Mouse (Mus musculus) heart, postnatal 0 days (tissue): ENCODE measurements at regions not wholly inside any gene's neighbourhood (a gene's known extent, or its start where the extent isn't known, plus 50 kb on each side); places are given as distances from the start of the nearest gene placed in this dataset.

Experiments used
- ATAC-seq: fragments of 200-750 bp; cut with Nextera tagmentation; 2 replicates; pipeline ENCODE4 v1.8.0; 2017; ENCODE audit warnings: low read depth, moderate number of reproducible peaks, moderate library complexity; ENCODE audit not compliant: insufficient read depth
- DNase-seq: peaks from one replicate; pipeline ENCODE4 v3.0.0-alpha.2; 2016; ENCODE audit warnings: low spot score
- H3K27ac ChIP-seq: fragments of 300-500 bp; sonication (generic); 2 replicates; pipeline ENCODE4 v1.5.1; 2014; ENCODE audit warnings: low read depth, mild to moderate bottlenecking
- H3K27me3 ChIP-seq: fragments of 300-500 bp; sonication (generic); 2 replicates; pipeline ENCODE4 v1.6.1; 2014; ENCODE audit warnings: low read length, mixed read lengths; ENCODE audit not compliant: control insufficient read depth, insufficient read depth
- H3K36me3 ChIP-seq: fragments of 300-500 bp; sonication (generic); replicated peaks from 2 replicates; pipeline ENCODE4 v1.6.1; 2014; ENCODE audit warnings: low read length, mixed read lengths; ENCODE audit not compliant: control insufficient read depth, insufficient read depth
- H3K4me1 ChIP-seq: fragments of 300-500 bp; sonication (generic); 2 replicates; pipeline ENCODE4 v1.6.1; 2014; ENCODE audit warnings: antibody characterized with exemption; ENCODE audit not compliant: control insufficient read depth, insufficient read depth
- H3K4me2 ChIP-seq: fragments of 300-500 bp; sonication (generic); 2 replicates; pipeline ENCODE4 v1.6.1; 2014; ENCODE audit warnings: low read depth, mild to moderate bottlenecking, low read length, moderate library complexity
- H3K4me3 ChIP-seq: fragments of 300-500 bp; sonication (generic); 2 replicates; pipeline ENCODE4 v1.5.1; 2014; ENCODE audit warnings: low read depth, low read length
- H3K9ac ChIP-seq: fragments of 300-500 bp; sonication (generic); replicated peaks from 2 replicates; pipeline ENCODE4 v1.6.1; 2014; ENCODE audit warnings: low read depth, low read length, mixed read lengths
- H3K9me3 ChIP-seq: fragments of 300-500 bp; sonication (generic); replicated peaks from 2 replicates; pipeline ENCODE4 v1.6.1; 2016; ENCODE audit warnings: low read length; ENCODE audit not compliant: control insufficient read depth
- CTCF ChIP-seq: IDR thresholded peaks from 2 replicates; pipeline ENCODE4 v1.5.1; 2016; ENCODE audit warnings: antibody characterized with exemption, control low read depth, low read depth
- EP300 ChIP-seq: IDR thresholded peaks from 2 replicates; pipeline ENCODE4 v1.6.1; 2016; ENCODE audit warnings: antibody characterized with exemption, low read depth
- WGBS: fragments of 180-500 bp; shearing (Covaris S2); extraction: QIAGEN DNeasy Blood & Tissue Kit; methylation state at CpG from one replicate; pipeline ENCODE4 v1.1.7; 2014; 5-methylcytosine and 5-hydroxymethylcytosine counted together

DNA sequence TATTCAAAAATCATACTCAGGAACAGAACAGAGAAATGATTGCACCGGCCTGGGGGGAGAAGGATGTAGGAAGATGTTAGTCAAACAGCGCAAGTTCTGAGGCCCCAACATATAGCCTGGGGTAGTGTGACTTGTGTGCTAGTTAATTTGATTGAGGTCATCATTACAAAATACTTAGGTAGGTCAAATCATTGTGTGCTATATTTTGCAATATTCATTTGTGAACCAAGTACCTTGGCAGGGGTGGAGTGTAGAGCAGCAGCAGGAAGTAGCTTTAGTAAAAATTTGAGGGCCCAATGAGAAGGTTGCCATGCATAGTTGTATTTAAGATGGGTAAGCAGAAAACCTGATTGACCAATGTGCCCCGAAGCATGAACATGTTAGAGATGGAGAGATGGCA lies 89.1 kb upstream of the Nbea start:
- TF ChIP-seq EP300 = no peak
- H3K4me2 ChIP-seq = no peak overlapping the region
- DNase-seq = no peak
- H3K4me1 ChIP-seq = no peaks in the 10 kb centered on the region
- H3K9ac ChIP-seq = no peak overlapping the region
- no peaks in the 10 kb centered on the region for H3K9me3 ChIP-seq
- ATAC-seq = no peak
- no peak overlapping the region for H3K27ac ChIP-seq
- no peaks in the 10 kb centered on the region for H3K36me3 ChIP-seq
- H3K27me3 ChIP-seq = no peaks in the 10 kb centered on the region
- WGBS = 85% methylated on average over 3 of the region's 3 CpGs
- H3K4me3 ChIP-seq = no peak overlapping the region

DNA sequence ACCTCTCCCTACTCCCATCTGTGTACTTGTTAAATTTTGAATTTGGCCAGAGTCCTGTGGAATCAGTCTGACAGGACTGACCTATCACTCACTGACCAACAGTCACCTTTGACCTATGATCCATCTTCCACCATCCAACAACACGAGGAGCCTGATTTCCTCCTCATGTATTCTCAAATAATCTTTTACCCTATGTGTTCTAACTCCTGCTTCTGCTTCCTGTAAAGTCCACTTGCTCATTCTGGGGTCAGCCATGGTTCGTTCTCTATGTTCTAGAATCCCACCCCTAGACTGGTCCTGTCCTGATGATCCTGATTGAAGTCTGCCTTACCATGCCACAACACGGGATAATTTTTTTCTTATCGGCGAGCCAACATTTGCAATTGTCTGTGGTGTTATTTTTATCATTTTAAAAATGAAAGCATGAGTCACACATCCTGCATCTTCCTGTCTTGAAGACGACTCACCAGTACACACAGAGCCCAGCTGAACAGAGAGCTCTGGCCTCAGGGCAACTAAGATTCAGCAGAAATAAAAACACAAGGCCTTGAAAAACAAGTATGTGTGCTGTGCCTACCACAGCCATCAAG lies 86.8 kb upstream of the Nbea start:
- Histone ChIP-seq H3K36me3 (no peaks in the 10 kb centered on the region), H3K4me3 (no peak overlapping the region), H3K4me2 (0 out of 2 replicates have a peak overlapping the region, but pooled peaks have one; percentile 6), H3K4me1 (no peaks in the 10 kb centered on the region), H3K27ac (peak overlapping the region; percentile 44), H3K9me3 (no peaks in the 10 kb centered on the region), H3K9ac (no peak overlapping the region), H3K27me3 (no peaks in the 10 kb centered on the region)
- WGBS = 33% methylated on average over 6 of the region's 6 CpGs
- no peak for TF ChIP-seq CTCF
- TF ChIP-seq EP300 = no peak
- DNase-seq (peak; percentile 18), ATAC-seq (0 out of 2 replicates have a peak, but pooled peaks have one; percentile 41)

DNA sequence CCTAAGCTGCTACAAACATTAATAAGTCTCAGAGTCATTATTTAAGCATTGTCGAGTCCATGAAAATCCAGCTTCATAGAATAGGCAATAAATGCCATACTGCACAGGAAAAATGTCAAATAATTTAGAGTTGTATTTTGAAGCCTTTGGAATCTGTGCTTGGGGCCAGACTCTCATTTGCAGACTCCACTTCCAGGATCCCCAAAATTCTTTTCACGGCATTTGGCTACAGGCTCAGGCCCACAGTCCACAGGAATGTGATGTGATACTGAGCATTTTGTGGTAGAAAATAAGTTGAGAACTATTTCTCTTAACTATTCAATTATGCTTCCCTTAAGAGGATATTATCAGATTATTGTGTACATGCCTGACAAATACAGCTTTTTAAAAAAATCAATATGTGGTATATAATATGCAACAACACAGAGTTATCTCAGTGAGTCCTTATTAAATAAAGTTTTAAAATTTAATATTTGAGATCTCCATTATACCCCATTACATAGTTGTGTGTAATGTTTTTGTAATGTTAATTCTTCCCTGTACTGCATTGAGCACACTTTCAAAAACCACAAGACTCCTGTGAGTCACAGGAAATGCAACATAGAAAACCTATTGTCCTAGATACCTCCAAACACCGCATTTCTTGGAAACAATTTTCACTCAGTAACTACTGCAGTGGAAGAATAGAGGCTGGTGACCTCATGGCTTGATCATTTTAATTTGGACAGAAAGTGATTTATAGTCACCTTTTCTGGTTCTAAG lies 78.5 kb upstream of the Nbea start:
- H3K9ac ChIP-seq = no peak overlapping the region
- H3K27ac ChIP-seq = no peak overlapping the region
- no peak overlapping the region for H3K4me3 ChIP-seq
- no peaks in the 10 kb centered on the region for H3K27me3 ChIP-seq
- H3K9me3 ChIP-seq = no peaks in the 10 kb centered on the region
- WGBS = 73% methylated on average over 3 of the region's 3 CpGs
- no peaks in the 10 kb centered on the region for H3K4me1 ChIP-seq
- DNase-seq = no peak
- ATAC-seq = no peak
- no peak overlapping the region for H3K4me2 ChIP-seq
- TF ChIP-seq EP300 (no peak), CTCF (no peak)
- no peaks in the 10 kb centered on the region for H3K36me3 ChIP-seq

DNA sequence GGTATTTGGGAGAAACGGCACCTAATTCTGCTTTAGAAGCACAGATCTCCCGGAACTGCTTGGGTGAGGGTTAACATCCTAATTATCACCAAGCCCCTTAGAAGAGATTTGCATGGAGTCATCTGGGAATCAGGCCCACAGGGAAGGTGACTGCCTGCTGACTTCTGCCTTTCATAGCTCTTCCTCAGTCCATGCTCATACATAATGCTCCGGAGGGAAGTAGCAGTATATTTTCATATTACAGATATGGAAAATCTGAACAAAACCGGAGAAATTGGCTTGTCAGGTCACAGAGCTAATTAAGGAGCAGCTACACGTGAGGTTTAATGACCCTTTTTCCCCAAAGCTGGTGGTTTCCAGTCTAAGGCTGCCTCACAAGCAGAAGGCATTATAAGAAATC lies 72.8 kb upstream of the Nbea start:
- 51% methylated on average over 5 of the region's 5 CpGs for WGBS
- ATAC-seq = no peak
- TF ChIP-seq CTCF (no peak), EP300 (no peak)

DNA sequence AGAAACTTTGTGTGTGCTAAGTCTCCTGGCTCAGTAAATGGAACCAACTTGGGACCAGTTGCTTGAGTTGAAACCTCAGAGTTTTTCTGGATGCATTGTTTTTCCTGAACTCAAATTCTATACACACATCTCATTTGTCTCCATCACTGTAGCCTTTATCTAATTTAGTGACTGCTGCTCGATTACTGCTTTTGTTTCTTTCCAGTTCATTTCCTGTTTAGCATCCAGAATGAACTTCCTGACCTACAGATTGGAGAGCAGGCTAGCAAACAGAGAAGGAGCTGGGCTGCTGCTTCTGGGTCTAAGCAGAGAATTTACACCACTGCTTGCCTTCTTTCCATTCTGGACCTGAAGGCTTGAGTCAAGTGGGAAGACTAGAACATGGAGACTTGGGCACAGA lies 60.9 kb upstream of the Nbea start:
- H3K4me2 ChIP-seq = no peak overlapping the region
- H3K4me3 ChIP-seq = no peak overlapping the region
- H3K27me3 ChIP-seq = no peaks in the 10 kb centered on the region
- H3K9me3 ChIP-seq = no peaks in the 10 kb centered on the region
- no peak overlapping the region for H3K9ac ChIP-seq
- 21% methylated on average over 1 of the region's 1 CpGs for WGBS
- no peak for DNase-seq
- ATAC-seq = no peak
- no peak for TF ChIP-seq EP300
- TF ChIP-seq CTCF = no peak
- no peaks in the 10 kb centered on the region for H3K36me3 ChIP-seq
- H3K4me1 ChIP-seq = no peaks in the 10 kb centered on the region
- H3K27ac ChIP-seq = no peak overlapping the region

More for the DNA sequence above, 72.8 kb upstream of the Nbea start:
- no peak overlapping the region for H3K4me3 ChIP-seq
- H3K9me3 ChIP-seq = no peaks in the 10 kb centered on the region
- no peak overlapping the region for H3K4me2 ChIP-seq
- H3K36me3 ChIP-seq = no peaks in the 10 kb centered on the region
- no peak overlapping the region for H3K27ac ChIP-seq
- H3K4me1 ChIP-seq = no peaks in the 10 kb centered on the region
- H3K9ac ChIP-seq = no peak overlapping the region
- no peaks in the 10 kb centered on the region for H3K27me3 ChIP-seq
- DNase-seq = no peak

DNA sequence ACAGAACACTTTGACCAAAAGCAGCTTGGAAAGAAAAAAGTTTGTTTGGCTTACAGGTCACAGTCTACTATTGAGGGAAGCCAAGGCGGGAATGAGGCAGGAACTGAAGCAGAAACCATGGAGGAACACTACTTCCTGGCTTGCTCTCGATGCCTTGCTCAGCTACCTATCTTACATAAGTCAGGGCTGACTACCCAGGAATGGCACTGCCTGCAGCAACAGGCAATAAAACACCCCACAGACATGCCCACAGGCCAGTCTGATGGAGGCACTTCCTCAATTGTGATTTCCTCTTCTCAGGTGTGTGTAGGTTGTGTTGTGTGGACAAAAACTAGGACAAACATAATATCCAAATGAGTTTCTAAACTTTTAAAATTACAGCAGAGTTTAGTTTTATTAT lies 54.7 kb upstream of the Nbea start:
- WGBS = 64% methylated on average over 2 of the region's 2 CpGs
- no peak overlapping the region for H3K27ac ChIP-seq
- H3K4me2 ChIP-seq = no peak overlapping the region
- no peak overlapping the region for H3K9ac ChIP-seq
- DNase-seq = no peak
- H3K4me3 ChIP-seq = no peak overlapping the region
- no peaks in the 10 kb centered on the region for H3K27me3 ChIP-seq
- H3K4me1 ChIP-seq = peaks cover 8% of the 10 kb centered on the region; the same call in 1 of the 2 replicates
- no peaks in the 10 kb centered on the region for H3K36me3 ChIP-seq
- no peaks in the 10 kb centered on the region for H3K9me3 ChIP-seq
- TF ChIP-seq EP300 (no peak), CTCF (no peak)
- ATAC-seq = no peak
